Mouse (Mus musculus): ENCODE measurements around the gene Tenm2.

GRCm38 (mm10) chr11:36512468-36512867 lies 723.3 kb downstream of the Tenm2 start:
- no peak for TF ChIP-seq CTCF (IDR thresholded peaks at IDR 0.05; ENCODE audit: control insufficient read depth, insufficient read depth, insufficient replicate concordance, low read depth, low read length)
- TF ChIP-seq POLR2A (IDR thresholded peaks at IDR 0.05; ENCODE audit: control insufficient read depth, low read depth, low read length) = no peak

Data from testis, adult 2 months (tissue).